Mouse (Mus musculus) heart, adult 2 months (tissue): Measurements from ENCODE around the gene Neurl2. TPM values are rescaled to one million over a fixed set of nuclear protein-coding genes. Genes with fewer than 3 reads are reported as not detected.
"Not testable (repeated sequence)": the region's sequence is repeated elsewhere in the genome, so short reads cannot be mapped to it uniquely, and the experiment has no call there.

Source experiments
- DNase-seq, 2 experiments: peaks; one replicate each; pipeline ENCODE4 v3.0.0; 2021
- H3K27ac ChIP-seq: fragments of 200-600 bp; 2 replicates; pipeline ENCODE4 v1.8.1; 2022
- H3K27me3 ChIP-seq: fragments of 200-500 bp; 2 replicates; pipeline ENCODE4 v1.6.1; 2012; ENCODE audit warnings: mild to moderate bottlenecking, low read length, inconsistent platforms, mixed read lengths; ENCODE audit not compliant: control insufficient read depth, insufficient read depth
- H3K36me3 ChIP-seq: fragments of 200-500 bp; 2 replicates; pipeline ENCODE4 v1.6.1; 2012; ENCODE audit warnings: low read length, inconsistent platforms; ENCODE audit not compliant: control insufficient read depth, insufficient read depth
- H3K4me1 ChIP-seq: fragments of 200-500 bp; 2 replicates; pipeline ENCODE4 v1.6.1; 2011; ENCODE audit warnings: low read length; ENCODE audit not compliant: control insufficient read depth, insufficient read depth
- H3K4me3 ChIP-seq: fragments of 200-600 bp; 2 replicates; pipeline ENCODE4 v1.8.1; 2022
- H3K79me2 ChIP-seq: fragments of 200-500 bp; replicated peaks from 2 replicates; pipeline ENCODE4 v1.6.1; 2012; ENCODE audit warnings: mild to moderate bottlenecking, inconsistent platforms, low read length, moderate library complexity, mixed read lengths; ENCODE audit not compliant: control insufficient read depth, insufficient read depth
- H3K9ac ChIP-seq: fragments of 200-500 bp; 2 replicates; pipeline ENCODE4 v1.6.1; 2012; ENCODE audit warnings: low read depth, mild to moderate bottlenecking, control low read depth, inconsistent platforms, low read length, mixed read lengths
- CTCF ChIP-seq: fragments of 200-600 bp; IDR thresholded peaks from 2 replicates; pipeline ENCODE4 v1.8.1; 2022; ENCODE audit warnings: antibody characterized with exemption, mild to moderate bottlenecking, moderate library complexity
- EP300 ChIP-seq: fragments of 200-500 bp; IDR thresholded peaks from 2 replicates; pipeline ENCODE4 v1.6.1; 2011; ENCODE audit warnings: low read depth, low read length, control low read depth; ENCODE audit not compliant: insufficient read depth
- POLR2A ChIP-seq: fragments of 200-500 bp; IDR thresholded peaks from 2 replicates; pipeline ENCODE4 v1.6.1; 2011; ENCODE audit warnings: mild to moderate bottlenecking, low read depth, low read length, control low read depth; ENCODE audit not compliant: insufficient read depth
- WGBS: fragments of 180-500 bp; shearing (Covaris S2); methylation state at CpG from one replicate; pipeline ENCODE4 v1.1.7; 2018; 5-methylcytosine and 5-hydroxymethylcytosine counted together
- intact Hi-C: fragments of 180-260 bp; cut with DNase I; formaldehyde crosslinking; loops from one replicate; pipeline ENCODE4 v1.15.1; 2025
- polyA plus RNA-seq: library from polyadenylated mRNA; depleted of rRNA; stranded (reverse); fragments of >200 nt; gene quantifications from 2 replicates; pipeline ENCODE4 v1.2.3, GENCODE M21; 2012
- total RNA-seq, 2 experiments: library from RNA; stranded (reverse); gene quantifications; 2 replicates each; pipeline ENCODE4 v1.2.3; 2021

Neurl2 gene
- total and polyA plus RNA-seq, 3 experiments: 47.2 to 54.8 (median 49.2) TPM

DNA sequence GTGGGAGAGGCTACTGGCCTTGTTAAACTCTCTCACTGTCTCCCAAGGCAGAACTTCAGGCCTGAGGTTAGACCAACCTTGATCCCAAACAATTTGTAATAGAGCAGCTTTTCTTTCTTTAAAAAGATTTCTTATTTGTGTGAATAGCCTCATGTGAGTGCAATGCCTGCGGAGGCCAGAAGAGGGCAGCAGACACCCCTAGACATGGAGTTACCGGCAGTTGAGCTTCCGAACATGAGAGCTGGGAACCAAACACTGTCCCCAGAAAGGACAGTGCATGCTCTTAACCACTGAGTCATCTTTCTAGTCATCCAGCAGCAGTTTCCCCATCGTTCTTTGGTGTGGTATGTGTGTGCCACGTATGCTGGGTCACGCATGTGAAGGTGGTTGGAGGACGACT lies 34.3 kb upstream of the Neurl2 start:
- H3K4me1 ChIP-seq: peaks cover 9% of the 10 kb centered on the region
- WGBS: 89% methylated on average over 7 of the region's 7 CpGs
- H3K27me3 ChIP-seq: no peaks in the 10 kb centered on the region
- no peak for DNase-seq
- H3K27ac ChIP-seq: peak overlapping the region; percentile 76
- H3K9ac ChIP-seq: no peak overlapping the region
- no peaks in the 10 kb centered on the region for H3K36me3 ChIP-seq
- H3K4me3 ChIP-seq: no peak overlapping the region
- TF ChIP-seq CTCF: peak; percentile 80
- no peak for TF ChIP-seq EP300
- intact Hi-C loops: loop anchor here (2.0 kb wide), 1 partner anchor 33 kb away; no protein-coding TSS in a partner anchor
- no peaks in the 10 kb centered on the region for H3K79me2 ChIP-seq

DNA sequence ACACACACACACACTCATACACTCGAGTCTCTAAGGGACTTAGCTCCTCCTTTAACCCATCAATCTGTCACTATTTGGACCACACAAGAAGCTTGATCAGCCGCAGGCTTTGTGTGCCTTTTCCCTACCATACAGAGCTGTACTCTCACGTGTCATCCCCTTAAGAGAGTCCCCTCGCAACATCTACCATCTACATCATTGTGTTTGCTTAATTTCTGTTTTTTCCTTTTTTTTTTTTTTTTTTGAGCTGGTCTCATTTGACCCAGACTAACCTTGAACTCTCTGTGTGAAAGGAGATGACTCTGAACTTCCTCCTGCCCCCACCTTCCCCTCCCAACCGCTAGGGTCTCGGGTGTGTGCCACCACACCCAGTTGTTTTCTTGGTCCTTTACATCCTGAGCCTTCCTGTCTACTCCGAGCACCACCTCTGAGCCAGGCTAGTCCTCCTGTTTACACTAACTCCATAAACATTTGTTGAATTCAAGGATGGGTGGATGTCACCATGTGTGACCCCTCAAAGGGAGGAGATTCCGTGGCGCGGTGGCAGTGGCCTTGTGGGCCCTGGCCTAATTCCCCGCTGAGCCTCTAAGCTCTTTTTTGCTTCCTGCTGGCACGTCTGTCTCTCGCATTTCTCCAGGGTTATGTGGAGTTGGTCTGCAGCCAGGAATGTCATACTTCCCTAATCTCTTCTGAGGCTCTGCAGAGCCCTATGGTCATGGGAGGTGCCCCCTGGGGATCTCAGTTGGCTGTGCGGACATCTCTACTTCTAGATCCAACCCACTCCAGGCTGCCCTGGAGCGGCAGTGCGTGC lies 33.7 kb upstream of the Neurl2 start:
- 8% methylated on average over 16 of the region's 16 CpGs for WGBS
- peak; percentile 75 to 89 for DNase-seq

DNA sequence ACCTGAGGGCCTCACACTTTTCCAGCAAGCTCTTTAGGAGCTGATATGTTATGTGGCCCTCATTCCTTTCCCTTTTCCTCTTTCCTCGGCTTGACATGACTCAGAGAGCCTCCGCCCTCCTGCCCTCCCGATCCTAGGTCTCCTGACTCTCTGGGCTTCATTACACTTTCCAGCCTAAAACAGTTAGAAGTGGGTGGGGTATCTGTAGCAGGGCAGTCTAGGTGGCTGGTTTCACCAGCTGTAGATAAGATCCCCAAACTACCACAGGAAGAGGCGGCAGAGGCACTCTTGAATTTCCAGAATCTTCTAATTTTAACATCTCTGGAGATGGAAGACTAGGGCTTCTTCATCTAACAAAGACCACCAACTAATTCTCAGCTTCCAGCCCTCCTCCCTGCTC lies 31.3 kb upstream of the Neurl2 start:
- 63% methylated on average over 4 of the region's 4 CpGs for WGBS
- no peak for DNase-seq
- peaks cover 16% of the 10 kb centered on the region for H3K4me1 ChIP-seq
- H3K27me3 ChIP-seq: no peaks in the 10 kb centered on the region
- no peak for TF ChIP-seq EP300
- TF ChIP-seq CTCF: no peak
- no peak for TF ChIP-seq POLR2A
- H3K27ac ChIP-seq: no peak overlapping the region
- no peak overlapping the region for H3K9ac ChIP-seq
- no peak overlapping the region for H3K4me3 ChIP-seq
- H3K79me2 ChIP-seq: no peaks in the 10 kb centered on the region
- H3K36me3 ChIP-seq: no peaks in the 10 kb centered on the region
- intact Hi-C loops: no loop called here

More for the DNA sequence above, 33.7 kb upstream of the Neurl2 start:
- Histone ChIP-seq H3K9ac (no peak overlapping the region), H3K4me3 (no peak overlapping the region), H3K27ac (peak overlapping the region; percentile 76), H3K79me2 (no peaks in the 10 kb centered on the region), H3K27me3 (no peaks in the 10 kb centered on the region), H3K36me3 (no peaks in the 10 kb centered on the region), H3K4me1 (peaks cover 13% of the 10 kb centered on the region)
- intact Hi-C loops: loop anchor here (2.0 kb wide), 1 partner anchor 32 kb away; no protein-coding TSS in a partner anchor
- no peak for TF ChIP-seq POLR2A
- peak; percentile 27; the same call in 1 of the 2 replicates for TF ChIP-seq CTCF
- TF ChIP-seq EP300: peak; percentile 78; the same call in 1 of the 2 replicates

DNA sequence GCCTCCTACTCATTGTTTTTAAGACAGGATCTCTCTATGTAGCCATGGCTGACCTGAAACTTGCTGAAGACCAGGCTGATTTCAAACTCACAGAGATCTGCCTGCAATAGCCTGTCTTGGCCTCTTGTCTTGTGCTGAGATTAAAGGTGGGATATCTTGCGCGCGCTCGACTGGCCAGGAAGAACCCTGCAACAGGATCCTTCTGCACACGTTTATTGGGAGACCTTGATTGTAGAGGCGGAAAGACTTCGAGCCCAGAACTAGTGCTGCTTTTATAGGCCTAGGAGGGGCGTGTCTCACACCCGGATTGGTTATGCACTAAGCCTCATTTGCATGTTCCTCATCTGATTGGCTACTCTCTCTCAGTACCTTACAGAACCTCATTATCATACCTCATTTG lies 30.2 kb upstream of the Neurl2 start:
- H3K36me3 ChIP-seq, H3K9ac ChIP-seq, DNase-seq, H3K27me3 ChIP-seq, H3K27ac ChIP-seq, H3K4me3 ChIP-seq, H3K79me2 ChIP-seq, intact Hi-C loops: not testable (repeated sequence)
- 95% methylated on average over 8 of the region's 9 CpGs for WGBS
- H3K4me1 ChIP-seq: peaks cover 16% of the 10 kb centered on the region

DNA sequence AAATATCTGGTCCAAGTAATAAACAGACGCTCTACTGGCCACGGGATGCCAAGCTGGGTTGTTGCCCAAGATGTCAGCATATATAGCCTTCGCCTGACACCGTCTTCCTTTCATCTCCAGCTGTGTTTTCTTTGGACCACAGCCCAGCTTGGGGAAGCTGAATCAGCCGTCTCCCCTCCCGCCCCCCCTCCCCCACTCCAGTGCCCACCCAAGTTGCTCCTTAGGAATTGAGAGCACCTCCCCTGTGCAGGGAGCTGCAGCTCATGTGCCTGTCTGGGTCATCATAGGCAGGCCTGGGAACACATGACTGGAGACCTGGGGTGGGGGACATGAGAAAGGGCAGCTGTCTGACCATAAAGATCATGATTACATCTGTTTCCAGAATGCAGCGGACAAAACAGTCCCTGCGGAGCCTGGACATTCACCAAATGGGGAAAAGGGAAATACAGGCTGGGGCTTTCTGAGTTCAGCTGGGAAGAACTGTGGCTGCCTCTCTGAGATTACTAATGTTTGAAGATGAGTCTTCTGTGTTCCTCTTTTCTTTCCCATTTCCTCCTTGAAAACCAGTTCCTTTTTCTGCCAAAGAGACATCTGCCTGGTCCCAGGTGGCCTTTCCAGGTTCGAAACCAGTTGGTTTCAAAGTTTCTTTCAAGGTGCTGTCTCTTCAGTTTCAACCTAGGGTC lies 29.1 kb upstream of the Neurl2 start:
- TF ChIP-seq EP300 (no peak), POLR2A (no peak), CTCF (no peak)

DNA sequence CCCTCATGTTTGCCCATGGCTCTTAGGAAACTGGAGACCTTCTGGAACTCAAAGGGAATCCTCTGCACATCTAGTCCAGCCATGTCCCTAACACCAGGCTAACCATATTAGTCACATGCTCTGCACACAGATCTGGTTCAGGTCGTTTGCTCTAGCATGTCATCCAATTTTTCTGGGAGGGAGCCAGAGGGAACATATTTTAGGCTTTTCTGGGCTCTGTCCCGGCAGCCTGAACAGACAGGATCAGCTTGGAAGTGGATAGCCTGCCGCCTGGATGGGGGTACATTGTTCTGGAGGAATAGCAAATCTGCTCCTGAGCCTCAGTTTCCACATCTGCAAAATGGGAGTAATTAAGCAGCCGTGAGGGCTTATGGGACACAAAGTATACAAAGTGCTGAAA lies 27.8 kb upstream of the Neurl2 start:
- Histone ChIP-seq H3K79me2 (no peaks in the 10 kb centered on the region), H3K4me3 (no peak overlapping the region), H3K4me1 (peaks cover 11% of the 10 kb centered on the region), H3K9ac (no peak overlapping the region), H3K36me3 (no peaks in the 10 kb centered on the region), H3K27ac (peak overlapping the region; percentile 62), H3K27me3 (no peaks in the 10 kb centered on the region)
- DNase-seq: no peak
- TF ChIP-seq POLR2A (no peak), CTCF (no peak), EP300 (no peak)
- intact Hi-C loops: no loop called here
- 52% methylated on average over 4 of the region's 4 CpGs for WGBS

More for the DNA sequence above, 29.1 kb upstream of the Neurl2 start:
- Histone ChIP-seq H3K27me3 (no peaks in the 10 kb centered on the region), H3K27ac (peak overlapping the region; percentile 62), H3K79me2 (no peaks in the 10 kb centered on the region), H3K9ac (no peak overlapping the region), H3K4me1 (peaks cover 16% of the 10 kb centered on the region), H3K4me3 (no peak overlapping the region), H3K36me3 (no peaks in the 10 kb centered on the region)
- peak; percentile 66 to 77 for DNase-seq
- WGBS: 14% methylated on average over 9 of the region's 9 CpGs
- intact Hi-C loops: no loop called here
